Mouse (Mus musculus) hindbrain, embryonic 15.5 days (tissue): ENCODE measurements around the gene Spatc1l. TPM values are rescaled to one million over a fixed set of nuclear protein-coding genes. Genes with fewer than 3 reads are reported as not detected.

ENCODE experiments used
- polyA plus RNA-seq: library from polyadenylated mRNA; unstranded; fragments of >200 nt; fragmentation: Nextera tagmentation; extraction: Ambion mirVana; gene quantifications from 2 replicates; pipeline ENCODE4 v1.2.1, GENCODE M21; 2015

Spatc1l gene
- polyA plus RNA-seq, 1 experiment from 2014 or later = 0.14 TPM

Other genes starting within 250 kb of the Spatc1l start
- 18.9 and 19.8 TPM in 2 replicates for gene Dip2a, start 217.0 kb upstream of the Spatc1l start, polyA plus RNA-seq
- not detected in 2 replicates for gene AC141477.1, start 121.8 kb upstream of the Spatc1l start, polyA plus RNA-seq
- 7.0 and 7.9 TPM in 2 replicates for gene Pcnt, start 119.5 kb upstream of the Spatc1l start, polyA plus RNA-seq
- gene 2610028H24Rik, start 113.2 kb upstream of the Spatc1l start, polyA plus RNA-seq = not detected in 2 replicates
- 54.8 and 61.9 TPM in 2 replicates for gene Mcm3ap, start 93.3 kb upstream of the Spatc1l start, polyA plus RNA-seq
- gene Ybey, start 93.2 kb upstream of the Spatc1l start, polyA plus RNA-seq = 5.9 and 6.1 TPM in 2 replicates
- 37.0 and 39.8 TPM in 2 replicates for gene Lss, start 30.7 kb upstream of the Spatc1l start, polyA plus RNA-seq
- not detected in 2 replicates for gene Ftcd, start 13.4 kb downstream of the Spatc1l start, polyA plus RNA-seq
- 21.6 and 26.9 TPM in 2 replicates for gene Col6a2, start 61.4 kb downstream of the Spatc1l start, polyA plus RNA-seq
- gene Col6a1, start 163.9 kb downstream of the Spatc1l start, polyA plus RNA-seq = 23.5 and 29.4 TPM in 2 replicates